Mouse (Mus musculus): ENCODE measurements at regions not wholly inside any gene's neighbourhood (a gene's known extent, or its start where the extent isn't known, plus 50 kb on each side); places are given as distances from the start of the nearest gene placed in this dataset.

DNA sequence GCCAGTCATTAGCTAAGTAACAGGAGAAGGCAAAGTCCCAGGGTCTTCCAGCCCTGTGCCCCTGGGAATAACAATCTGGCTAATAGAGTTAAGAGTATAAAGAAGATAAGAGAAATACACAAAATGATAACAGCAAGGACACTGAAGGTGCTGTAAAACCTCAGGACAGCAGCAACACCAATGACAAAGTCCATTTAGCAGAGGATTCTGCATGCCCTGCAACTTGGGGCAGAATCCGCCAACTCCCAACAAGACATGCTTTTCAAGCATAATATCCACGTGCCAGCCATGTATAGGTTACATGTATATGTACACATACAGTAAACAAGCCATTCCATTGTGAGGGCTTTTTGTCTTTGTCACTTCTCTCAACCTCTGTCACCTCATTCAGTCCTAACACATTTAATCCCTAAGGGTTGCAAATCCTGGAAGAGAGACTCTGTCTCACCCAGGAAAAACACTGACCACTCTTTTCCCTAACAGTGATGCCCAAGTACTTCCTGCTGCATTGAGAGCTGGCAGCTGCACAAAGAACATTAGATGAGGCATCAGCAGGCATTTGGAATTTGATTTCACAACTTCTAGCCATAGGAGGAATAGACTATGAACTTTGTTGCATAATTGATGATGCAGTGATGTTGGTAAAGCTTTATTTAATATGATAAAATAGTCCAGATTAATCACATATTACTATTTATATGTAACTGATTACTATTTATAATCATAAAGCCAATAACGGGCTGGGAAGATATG is 105.8 kb upstream of the Slc4a7 start:
- DNase-seq (ENCODE audit: low read depth), result no peak

DNA sequence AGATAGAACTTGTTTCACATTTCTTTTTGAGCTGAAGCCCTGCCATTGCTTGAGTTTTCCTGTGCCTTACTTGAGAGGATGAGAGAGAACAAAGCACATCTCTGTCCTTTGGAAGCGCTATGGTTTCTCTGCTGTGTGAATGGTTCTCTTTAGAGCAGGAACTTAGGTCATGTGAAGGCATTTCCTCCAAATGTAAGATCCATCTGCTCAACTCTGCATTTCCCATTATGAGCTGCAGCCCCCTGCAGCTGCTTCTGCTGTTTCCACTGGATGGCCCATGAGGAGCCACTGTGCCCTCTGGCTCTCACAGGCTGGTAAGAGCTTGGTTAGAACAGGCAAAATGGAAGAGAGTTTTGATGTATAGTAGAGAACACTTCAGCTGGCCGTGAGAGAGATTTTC is 102.5 kb upstream of the Slc4a7 start:
- DNase-seq (ENCODE audit: low read depth), result no peak

DNA sequence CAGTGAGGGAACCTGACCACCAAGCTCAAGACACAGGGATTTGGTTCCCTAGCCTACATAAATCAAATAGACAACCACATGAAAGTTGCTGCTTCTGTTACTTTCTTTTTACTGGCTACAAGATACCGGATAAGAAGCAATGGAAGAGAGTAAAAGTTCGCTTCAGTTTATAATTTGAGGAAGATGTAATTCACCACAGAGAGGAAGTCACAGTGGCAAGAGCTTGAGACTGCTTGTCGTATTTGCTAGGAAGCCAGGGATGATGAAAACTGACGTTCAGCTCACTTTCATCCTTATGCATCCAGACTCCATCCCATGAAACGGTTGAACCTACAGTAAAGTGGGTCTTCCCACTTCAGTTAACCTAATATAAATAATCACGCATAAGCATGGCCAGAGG is 102.1 kb upstream of the Slc4a7 start:
- DNase-seq (ENCODE audit: low read depth), result no peak

DNA sequence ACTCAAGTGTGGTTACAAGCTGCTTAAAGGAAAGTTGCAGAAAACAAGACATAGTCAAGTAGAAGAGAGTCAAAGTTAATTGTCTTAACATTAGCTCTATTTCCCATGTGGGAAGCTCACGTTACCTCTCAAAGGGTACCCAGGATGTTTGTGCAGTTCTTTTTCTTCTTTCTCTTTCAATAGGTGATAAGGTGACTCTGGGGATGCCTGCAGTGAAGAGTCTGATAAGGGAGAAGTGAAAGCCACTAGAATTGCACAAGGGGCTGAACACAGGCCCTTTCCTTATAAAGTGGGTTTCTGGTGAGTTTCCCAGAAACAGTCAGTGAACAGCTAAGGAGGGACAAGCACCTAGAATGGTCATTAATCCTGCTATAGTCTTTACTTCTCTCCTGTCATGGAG is 98.6 kb upstream of the Slc4a7 start:
- no peak for DNase-seq (ENCODE audit: low read depth)

DNA sequence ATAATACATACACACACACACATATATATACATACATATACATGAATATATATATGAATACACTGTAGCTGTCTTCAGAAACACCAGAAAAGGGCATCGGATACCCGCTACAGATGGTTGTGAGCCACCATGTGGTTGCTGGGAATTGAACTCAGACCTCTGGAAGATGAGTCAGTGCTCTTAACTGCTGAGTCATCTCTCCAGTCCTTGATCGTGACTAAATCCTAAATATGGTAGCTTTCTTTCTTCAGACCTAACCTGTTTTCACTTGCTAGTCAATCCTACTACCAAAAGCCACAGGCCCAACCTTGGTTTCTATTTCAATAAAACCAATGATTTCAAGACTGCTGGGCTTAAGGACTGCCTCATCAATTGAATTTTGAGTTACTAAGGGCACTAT is 95.0 kb upstream of the Slc4a7 start:
- no peak for DNase-seq (ENCODE audit: low read depth)

DNA sequence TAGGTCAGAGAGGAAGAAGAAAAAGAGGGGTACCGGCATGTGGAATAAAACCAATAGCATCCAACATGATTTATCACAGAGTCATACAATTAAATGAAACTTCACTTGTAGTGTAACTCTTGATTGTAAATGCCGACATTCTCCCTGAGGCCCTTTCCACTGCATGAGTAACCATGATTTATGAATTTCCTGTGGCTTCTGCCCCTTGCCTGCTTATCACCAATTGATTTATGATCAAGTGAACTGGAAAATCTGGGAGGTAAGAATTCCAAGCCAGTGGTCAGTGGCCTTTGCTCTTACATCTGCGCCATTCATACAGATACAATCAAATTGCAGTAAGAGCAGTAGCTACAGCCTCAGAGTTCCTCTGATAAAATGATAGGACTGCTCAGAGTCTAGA is 89.8 kb upstream of the Slc4a7 start:
- DNase-seq (ENCODE audit: low read depth), result no peak

DNA sequence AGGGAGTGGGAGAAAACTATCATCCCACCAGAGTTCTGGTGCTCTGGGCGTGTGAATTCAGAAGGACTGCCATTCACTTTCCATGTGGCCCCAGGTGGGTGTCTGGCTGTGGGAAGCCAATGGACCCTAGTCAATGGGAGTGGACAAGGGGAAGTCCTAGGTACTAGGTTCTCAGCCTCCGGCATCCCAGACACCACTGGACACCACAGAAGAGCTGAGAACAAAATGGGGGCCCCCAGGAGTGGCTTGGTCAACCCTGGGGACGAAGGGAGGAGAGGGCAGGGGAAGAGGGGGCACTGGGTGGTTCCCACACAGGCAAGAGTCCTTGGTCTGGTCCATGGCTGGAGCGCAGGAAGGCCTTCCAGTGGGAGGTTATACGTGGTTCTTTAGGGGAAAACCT is 81.8 kb upstream of the Slc4a7 start:
- no peak for DNase-seq (ENCODE audit: low read depth)

DNA sequence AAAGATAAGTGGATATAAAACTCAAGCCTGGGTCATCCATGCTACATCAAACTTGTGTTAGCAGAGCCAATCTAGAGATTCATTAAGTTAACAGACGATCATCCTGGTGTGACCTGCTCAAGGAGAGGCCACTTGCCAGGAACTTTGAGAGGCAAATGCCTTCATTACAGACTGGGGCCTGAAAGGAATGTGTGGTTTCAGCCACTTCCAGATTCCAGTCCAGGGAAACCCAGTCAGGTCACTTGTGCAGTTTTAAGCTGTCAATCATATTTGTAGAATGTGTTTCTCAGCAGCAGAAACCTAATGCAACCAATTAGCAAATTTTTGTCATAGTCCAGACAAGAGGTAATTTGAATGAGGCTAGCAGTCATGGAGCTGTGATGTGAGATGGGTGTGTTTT is 73.4 kb upstream of the Slc4a7 start:
- no peak for DNase-seq (ENCODE audit: low read depth)

DNA sequence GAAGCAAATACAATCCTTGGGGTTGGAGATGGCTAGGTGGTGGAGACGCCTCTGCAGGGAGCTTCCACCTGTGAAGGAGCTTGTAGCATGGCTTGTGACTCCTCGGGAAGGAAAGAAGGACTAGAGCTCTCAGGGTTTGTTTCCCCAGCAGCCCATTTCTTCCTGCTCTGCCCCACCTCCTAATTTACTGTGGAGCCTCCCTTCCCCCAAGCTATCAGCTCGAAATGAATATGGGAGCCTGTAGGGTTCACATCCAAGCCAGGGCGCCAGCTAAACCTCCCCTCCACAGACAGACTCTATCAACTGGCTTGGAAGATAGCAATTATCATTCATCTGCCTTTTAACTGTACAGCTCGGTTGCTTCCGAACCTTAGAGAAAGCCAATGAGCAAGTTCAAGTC is 70.3 kb upstream of the Slc4a7 start:
- DNase-seq (ENCODE audit: low read depth), result no peak

DNA sequence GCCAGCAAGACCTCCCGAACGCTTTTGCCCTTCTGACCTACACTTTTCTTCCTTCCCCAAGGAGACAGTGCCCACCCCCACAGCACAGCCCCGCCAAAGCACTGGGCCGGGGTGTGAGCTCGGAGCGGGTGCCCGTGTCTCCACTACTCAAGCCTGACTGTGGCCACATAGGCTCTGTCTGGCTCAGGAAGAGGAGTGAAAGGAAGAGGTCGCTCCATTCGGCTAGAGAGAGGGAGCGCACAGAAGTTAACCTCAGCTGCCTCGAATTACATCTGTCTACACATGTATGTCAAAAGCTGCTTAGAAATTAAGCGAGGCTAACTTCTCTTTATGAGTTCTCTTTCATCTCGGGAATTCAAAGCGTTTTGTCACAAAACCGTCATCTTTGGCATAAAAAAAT is 69.6 kb upstream of the Slc4a7 start:
- no peak for DNase-seq (ENCODE audit: low read depth)

DNA sequence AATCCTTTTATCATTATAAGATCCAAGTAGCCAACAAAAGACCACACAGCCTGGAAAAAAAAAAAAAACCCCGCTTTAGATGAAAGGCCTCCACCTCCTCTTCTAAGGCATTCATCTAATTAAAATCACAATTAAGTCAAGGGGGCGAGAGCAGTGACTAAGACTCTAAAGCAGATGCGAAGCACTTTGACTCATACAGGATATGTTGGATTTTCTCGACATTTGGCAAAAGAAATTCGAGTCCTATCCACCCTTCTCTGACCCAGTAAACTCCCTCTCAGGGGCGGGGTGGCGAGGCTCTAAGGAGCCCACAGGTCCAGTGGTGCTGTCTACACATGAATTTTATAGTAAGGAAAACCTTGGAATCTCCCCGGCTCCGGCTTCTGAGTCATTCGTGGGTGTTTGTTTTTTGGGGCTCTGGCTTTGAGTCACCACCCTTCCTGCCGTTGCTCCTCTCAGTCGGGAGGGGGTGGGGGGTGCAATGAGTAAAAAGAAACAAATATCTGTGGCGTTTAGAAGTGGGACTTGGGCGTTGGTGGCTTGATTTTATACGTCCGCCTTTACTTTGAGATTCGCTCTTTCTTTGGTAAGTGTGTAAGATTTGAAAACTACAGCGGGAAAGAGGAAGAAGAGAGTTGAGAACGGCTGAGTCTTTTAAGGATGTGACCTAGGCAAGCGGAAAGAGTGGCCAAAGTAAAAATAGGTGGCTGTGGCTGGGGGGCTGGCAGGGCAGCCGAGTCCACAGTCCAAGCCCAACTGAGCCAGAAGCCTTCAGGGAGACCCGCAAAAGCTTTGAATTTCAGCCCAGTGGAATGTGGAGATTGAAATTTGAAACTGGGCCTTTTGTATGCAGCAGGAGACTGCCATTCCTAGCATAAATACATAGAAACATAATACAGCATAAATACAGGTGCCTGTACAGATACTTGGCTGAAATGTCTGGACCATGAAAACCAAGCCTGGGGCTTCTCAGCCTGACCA is 68.8 kb upstream of the Slc4a7 start:
- DNase-seq (ENCODE audit: low read depth), result peak; percentile 34

DNA sequence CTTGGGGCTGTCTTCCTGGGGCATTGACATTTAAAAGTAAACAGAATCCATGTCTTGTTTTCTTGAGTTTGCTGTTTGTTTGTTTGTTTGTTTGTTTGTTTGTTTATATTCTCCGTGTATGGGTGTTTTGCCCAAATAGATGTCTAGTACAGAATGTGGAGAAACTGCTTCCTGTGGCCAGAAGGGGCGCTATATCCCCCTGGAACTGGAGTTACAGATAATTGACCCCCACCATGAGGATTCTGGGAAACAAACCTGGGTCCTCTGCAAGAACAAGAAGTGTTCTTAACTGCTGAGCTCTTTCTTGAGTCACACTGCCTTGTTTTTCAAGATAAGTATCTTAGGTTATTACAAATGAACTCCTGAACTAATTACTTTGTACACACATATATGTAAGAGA is 68.1 kb upstream of the Slc4a7 start:
- DNase-seq (ENCODE audit: low read depth), result no peak

DNA sequence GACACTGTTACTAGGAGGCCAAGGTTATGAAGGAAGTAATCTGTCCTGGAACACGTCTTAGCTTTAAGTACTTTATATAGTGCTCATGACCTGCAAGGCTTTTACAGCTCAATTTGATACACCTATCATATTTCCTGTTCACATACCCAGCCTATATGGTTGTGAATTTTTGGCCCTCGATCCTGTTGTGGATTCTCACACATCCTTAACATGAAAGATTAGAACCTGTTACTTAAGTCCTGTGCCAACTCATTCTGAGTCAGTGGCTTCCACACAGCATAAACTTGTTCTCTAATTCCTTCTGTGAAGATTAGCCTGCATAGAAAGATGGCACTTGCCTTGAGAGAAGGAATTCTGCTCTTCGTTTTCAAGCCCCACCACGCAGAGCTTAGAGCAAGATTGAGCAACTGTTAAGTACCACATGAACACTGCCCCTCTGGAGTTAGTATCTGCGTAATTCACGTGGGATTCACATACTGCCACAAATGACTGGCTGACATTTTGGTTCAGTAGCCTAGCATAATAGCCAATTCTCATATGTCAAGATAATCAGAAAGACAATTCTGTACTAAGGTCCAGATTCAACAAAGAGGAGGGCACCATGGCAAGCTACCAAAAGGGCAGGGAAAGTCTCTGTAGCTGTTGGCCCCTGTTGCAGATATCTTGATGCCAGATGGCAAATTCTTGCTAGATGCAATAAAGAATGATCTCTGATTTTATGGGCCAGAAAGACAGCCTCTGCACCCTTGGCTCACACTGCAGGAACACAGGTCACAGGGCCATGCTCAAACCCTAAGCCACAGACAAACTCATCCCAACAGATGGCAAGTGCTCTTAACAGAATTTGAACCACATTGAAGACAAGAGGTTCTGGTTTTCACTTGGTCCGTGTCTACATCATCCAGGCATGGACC is 62.7 kb upstream of the Slc4a7 start:
- DNase-seq (ENCODE audit: low read depth), result no peak

DNA sequence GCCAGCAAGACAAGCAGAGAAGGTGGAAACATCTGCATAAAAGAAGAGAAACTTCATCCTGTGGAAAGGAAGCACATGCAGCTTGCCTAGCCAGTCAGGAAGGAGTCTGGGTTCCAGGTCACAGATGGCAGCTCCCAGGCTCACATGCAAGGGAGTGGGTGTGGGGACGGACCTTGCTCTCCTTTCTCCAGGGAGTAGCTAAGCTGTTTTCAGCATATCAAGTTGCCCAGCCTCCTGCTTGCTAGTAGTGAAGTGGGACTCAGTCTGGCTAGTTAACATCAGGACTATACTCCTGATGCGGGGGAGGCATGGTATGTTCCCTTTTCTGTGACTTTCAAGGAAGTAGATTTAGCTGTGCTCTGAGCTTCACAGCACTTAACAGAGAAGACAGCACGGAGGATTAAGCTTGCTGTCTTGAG is 62.0 kb upstream of the Slc4a7 start:
- DNase-seq (ENCODE audit: low read depth), result no peak

DNA sequence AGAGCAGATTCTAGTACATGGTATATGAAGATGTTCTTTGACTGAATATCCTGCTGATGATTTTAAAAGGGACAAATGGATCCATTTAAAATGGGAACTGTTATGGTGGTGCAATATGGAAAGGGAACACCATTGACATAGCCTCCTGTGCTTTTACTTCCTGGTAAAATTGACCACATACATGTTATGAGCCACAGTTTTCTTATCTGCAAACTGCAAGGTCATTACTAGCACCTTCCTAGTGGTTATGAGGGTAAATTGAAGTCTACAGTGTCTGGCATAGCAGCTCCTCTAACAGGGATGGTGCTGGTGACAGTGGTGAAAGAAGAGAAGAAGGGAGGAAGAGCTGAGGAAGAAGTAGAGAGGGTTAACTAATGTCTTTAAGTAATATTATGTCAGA is 61.5 kb upstream of the Slc4a7 start:
- DNase-seq (ENCODE audit: low read depth), result no peak

DNA sequence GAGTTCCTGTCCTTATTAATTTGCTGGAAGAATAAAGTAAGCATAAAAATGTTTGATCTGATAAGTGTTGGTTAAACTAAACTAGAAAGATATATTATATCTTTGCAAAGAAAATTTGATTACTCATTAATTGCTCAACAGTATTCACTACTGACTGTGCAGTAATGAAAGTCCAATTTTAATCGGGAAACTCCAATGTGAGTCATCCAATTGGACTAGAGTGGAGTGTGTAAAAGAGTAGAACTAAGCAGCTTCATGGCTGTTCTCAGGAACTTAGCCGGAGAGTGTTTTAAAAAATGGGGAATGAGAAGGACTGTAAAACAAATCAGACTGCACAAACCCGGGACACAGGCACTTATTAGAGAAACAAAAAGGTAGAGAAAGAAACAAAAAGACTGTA is 58.5 kb upstream of the Slc4a7 start:
- no peak for DNase-seq (ENCODE audit: low read depth)

DNA sequence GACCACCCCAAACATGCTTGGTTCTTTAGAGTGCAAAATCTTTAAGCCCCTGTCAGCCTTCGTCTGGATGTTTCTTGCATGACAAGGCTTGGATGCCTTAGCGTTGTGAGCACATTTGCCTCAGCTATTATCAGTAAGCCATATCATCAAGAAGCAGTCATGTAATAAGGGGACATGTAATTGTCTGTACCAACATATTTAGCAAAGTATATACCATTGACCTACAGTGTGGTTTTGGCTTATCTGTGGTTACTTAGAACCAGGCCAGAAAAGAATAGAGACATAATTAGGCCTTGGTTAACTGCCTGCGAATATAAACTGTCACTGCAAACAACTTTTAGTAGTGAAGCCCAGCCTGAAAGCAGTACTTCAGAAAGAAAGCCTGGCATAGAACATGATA is 57.0 kb upstream of the Slc4a7 start:
- no peak for DNase-seq (ENCODE audit: low read depth)
